Mouse (Mus musculus) midbrain, postnatal 0 days (tissue): ENCODE results near the gene Glrx3. TPM values are rescaled to one million over a fixed set of nuclear protein-coding genes. Genes with fewer than 3 reads are reported as not detected.

ENCODE experiments used
- ATAC-seq: fragments of 200-750 bp; cut with Nextera tagmentation; 2 replicates; pipeline ENCODE4 v1.8.0; 2017; ENCODE audit warnings: moderate number of reproducible peaks, mild to moderate bottlenecking, moderate TSS enrichment, moderate library complexity; ENCODE audit not compliant: low FRiP score
- DNase-seq: peaks from one replicate; pipeline ENCODE4 v3.0.0-alpha.2; 2015; ENCODE audit warnings: low spot score
- H3K27ac ChIP-seq: fragments of 300-500 bp; sonication (generic); 2 replicates; pipeline ENCODE4 v1.5.1; 2014; ENCODE audit warnings: low read depth, mild to moderate bottlenecking, low read length, mixed read lengths
- H3K27me3 ChIP-seq: fragments of 300-500 bp; sonication (generic); 2 replicates; pipeline ENCODE4 v1.6.1; 2014; ENCODE audit warnings: low read length, control low read depth, mixed read lengths; ENCODE audit not compliant: insufficient read depth
- H3K36me3 ChIP-seq: fragments of 300-500 bp; sonication (generic); 2 replicates; pipeline ENCODE4 v1.6.1; 2014; ENCODE audit warnings: low read length, control low read depth, mixed read lengths; ENCODE audit not compliant: insufficient read depth
- H3K4me1 ChIP-seq: fragments of 300-500 bp; sonication (generic); 2 replicates; pipeline ENCODE4 v1.6.1; 2014; ENCODE audit warnings: mild to moderate bottlenecking, control low read depth, antibody characterized with exemption, low read length, mixed read lengths; ENCODE audit not compliant: insufficient read depth
- H3K4me2 ChIP-seq: fragments of 300-500 bp; sonication (generic); 2 replicates; pipeline ENCODE4 v1.6.1; 2014; ENCODE audit warnings: low read depth, mild to moderate bottlenecking, low read length, mixed read lengths; ENCODE audit not compliant: poor library complexity, severe bottlenecking
- H3K4me3 ChIP-seq: fragments of 300-500 bp; sonication (generic); 2 replicates; pipeline ENCODE4 v1.5.1; 2014; ENCODE audit warnings: low read depth, mild to moderate bottlenecking, low read length, moderate library complexity
- H3K9ac ChIP-seq: fragments of 300-500 bp; sonication (generic); replicated peaks from 2 replicates; pipeline ENCODE4 v1.6.1; 2014; ENCODE audit warnings: mild to moderate bottlenecking, low read length, moderate library complexity, mixed read lengths; ENCODE audit not compliant: poor library complexity, severe bottlenecking
- H3K9me3 ChIP-seq: fragments of 300-500 bp; sonication (generic); 2 replicates; pipeline ENCODE4 v1.6.1; 2016; ENCODE audit warnings: low read length, control low read depth
- CTCF ChIP-seq: IDR thresholded peaks from 2 replicates; pipeline ENCODE4 v1.5.1; 2016; ENCODE audit warnings: antibody characterized with exemption, mild to moderate bottlenecking
- WGBS: fragments of 180-500 bp; shearing (Covaris S2); extraction: QIAGEN DNeasy Blood & Tissue Kit; methylation state at CpG from one replicate; pipeline ENCODE4 v1.1.7; 2014; 5-methylcytosine and 5-hydroxymethylcytosine counted together
- polyA plus RNA-seq: library from polyadenylated mRNA; unstranded; fragments of >200 nt; fragmentation: Nextera tagmentation; extraction: Ambion mirVana; gene quantifications from 2 replicates; pipeline ENCODE4 v1.2.1, GENCODE M21; 2015
- total RNA-seq: library from RNA; depleted of rRNA; stranded (reverse); fragments of >200 nt; gene quantifications from 2 replicates; pipeline ENCODE4 v1.2.3, GENCODE M21; 2014; rRNA removed

Glrx3 gene
- total and polyA plus RNA-seq, 2 experiments from 2014 or later, result 168 to 220 TPM

DNA sequence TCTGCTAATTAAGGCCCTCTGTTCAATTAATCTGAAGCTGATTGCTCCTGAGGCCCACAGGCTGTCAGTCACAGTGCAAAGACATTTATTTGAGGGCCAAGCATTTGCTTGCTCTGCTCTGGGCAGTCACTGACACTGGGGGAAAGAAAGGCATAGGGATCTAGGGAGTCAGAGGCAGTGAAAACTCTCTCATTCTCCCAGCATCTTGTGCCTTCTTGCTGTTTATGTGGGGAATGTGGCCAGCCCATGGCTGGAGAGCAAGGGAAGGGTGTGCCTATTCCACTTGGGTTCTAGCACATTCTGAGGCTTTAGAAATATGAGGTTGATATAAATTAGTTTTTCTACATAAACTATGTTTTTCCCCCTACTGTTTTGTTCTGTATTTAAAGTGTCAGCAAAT, 80.2 kb downstream of the Glrx3 start:
- no peak for ATAC-seq

DNA sequence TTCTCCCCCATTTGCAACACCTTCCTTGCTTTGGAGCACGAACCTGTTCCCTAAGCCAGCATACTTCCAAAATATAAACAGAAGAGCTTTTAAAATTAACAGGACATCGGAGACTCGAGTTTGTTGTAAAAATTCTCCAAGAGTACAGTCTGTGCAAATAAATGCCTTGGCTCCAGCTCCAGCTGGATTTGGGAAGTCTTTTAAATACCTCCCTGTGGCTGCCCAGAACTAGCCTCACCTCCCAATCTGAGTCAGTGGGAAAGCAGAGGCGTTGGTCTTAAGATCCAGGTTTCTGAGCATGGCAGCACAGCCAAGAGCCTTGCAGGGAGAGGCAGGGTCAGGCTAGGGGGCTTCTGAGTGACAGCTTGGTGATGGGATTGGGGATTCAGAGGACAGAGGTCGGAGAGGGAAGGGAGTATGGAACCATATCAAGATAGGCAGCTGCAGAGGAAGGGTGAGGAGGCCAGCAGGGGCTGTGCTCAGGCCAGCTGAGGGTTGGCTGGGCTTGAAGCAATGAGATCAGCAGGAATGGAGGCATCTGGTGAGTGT, 80.7 kb downstream of the Glrx3 start:
- 67% methylated on average over 5 of the region's 5 CpGs for WGBS
- no peak for DNase-seq
- TF ChIP-seq CTCF, result no peak
- Histone ChIP-seq H3K4me2 (no peak overlapping the region), H3K9ac (no peak overlapping the region), H3K27ac (no peak overlapping the region), H3K27me3 (no peaks in the 10 kb centered on the region), H3K36me3 (no peaks in the 10 kb centered on the region), H3K4me1 (no peaks in the 10 kb centered on the region), H3K9me3 (no peaks in the 10 kb centered on the region), H3K4me3 (no peak overlapping the region)
- ATAC-seq, result no peak

More for the DNA sequence above, 80.2 kb downstream of the Glrx3 start:
- H3K4me1 ChIP-seq, result no peaks in the 10 kb centered on the region
- DNase-seq, result no peak
- no peak overlapping the region for H3K27ac ChIP-seq
- no peaks in the 10 kb centered on the region for H3K27me3 ChIP-seq
- TF ChIP-seq CTCF, result no peak
- no peak overlapping the region for H3K9ac ChIP-seq
- no peaks in the 10 kb centered on the region for H3K9me3 ChIP-seq
- no peak overlapping the region for H3K4me3 ChIP-seq
- H3K36me3 ChIP-seq, result no peaks in the 10 kb centered on the region
- no peak overlapping the region for H3K4me2 ChIP-seq

Other genes starting within 250 kb of the Glrx3 start
- 90.4 and 103 TPM in 2 replicates for gene Ebf3, start 123.2 kb upstream of the Glrx3 start, total RNA-seq
- gene Ebf3, start 123.2 kb upstream of the Glrx3 start, polyA plus RNA-seq, result 5.3 and 7.1 TPM in 2 replicates
- gene 9430038I01Rik, start 26.9 kb upstream of the Glrx3 start, total RNA-seq, result 5.2 and 18.6 TPM in 2 replicates
- 14.0 and 15.3 TPM in 2 replicates for gene 9430038I01Rik, start 26.9 kb upstream of the Glrx3 start, polyA plus RNA-seq